8 mouse cellular contexts compared by ENCODE assay signal in the genomic region with DNA sequence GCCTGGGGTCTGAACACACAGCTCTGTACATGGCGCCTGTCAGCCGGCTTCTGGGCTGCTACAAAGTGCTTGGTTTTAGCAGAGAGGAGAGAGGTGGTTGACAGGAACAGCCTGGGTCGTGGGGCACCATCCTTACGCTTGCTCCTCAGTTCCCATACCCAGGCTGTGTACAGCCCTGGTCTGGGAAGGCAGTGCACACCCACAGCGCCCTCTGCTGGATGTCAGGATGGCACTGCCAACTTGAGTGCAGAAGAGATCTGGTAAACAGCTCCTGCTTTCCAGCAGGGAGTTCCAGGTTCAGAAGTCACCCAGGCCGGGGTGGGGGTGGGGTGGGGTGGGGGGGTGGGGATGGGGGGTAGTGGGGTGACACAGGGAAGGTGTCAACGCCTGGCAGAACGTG.
A peak's percentile ranks its signal among the peaks of the same experiment; 100 is the strongest.
DNase-seq lines count a peak whose midpoint lies in the region; ATAC-seq and TF ChIP-seq lines count a peak whose summit lies in the region.
"Had no signal": no experiment of that assay in that cellular context is flagged by ENCODE, and none has a peak within 500 bp of the region (broad histone marks: within the 10 kb centered on the region; RNA-seq: fewer than 3 reads in every experiment).

No protein-coding gene starts in this region.

- DNase-seq in adrenal gland, postnatal 14 days = peak; percentile 91
- peak; percentile 93 for DNase-seq in embryo, embryonic 10 days (ENCODE audit: low spot score)
- DNase-seq in gastrocnemius, postnatal 25 days = peak; percentile 55
- peak; percentile 87 to 92 for DNase-seq in left cerebral cortex, postnatal 25 days (ENCODE audit: low spot score in 2 of 2)
- peak; percentile 39 to 79 for DNase-seq in spleen, postnatal 4 days (ENCODE audit: low spot score in 2 of 2)

- no peaks in the 10 kb centered on the region for H3K4me1 ChIP-seq in intestine, postnatal 0 days (replicated peaks; ENCODE audit: control insufficient read depth, insufficient read depth, low read length)
- H3K4me1 ChIP-seq in midbrain, embryonic 16.5 days (ENCODE audit: control insufficient read depth, insufficient read depth, low read length) = no peaks in the 10 kb centered on the region

- TF ChIP-seq CTCF in intestine, postnatal 0 days (IDR thresholded peaks at IDR 0.05; ENCODE audit: low read depth) = peak; percentile 96

- H3K9ac ChIP-seq in intestine, postnatal 0 days (ENCODE audit: low read depth, low read length) = no peak overlapping the region
- H3K9ac ChIP-seq in midbrain, embryonic 16.5 days (ENCODE audit: low read depth, low read length) = no peak overlapping the region

- H3K27ac ChIP-seq in intestine, postnatal 0 days (ENCODE audit: low read depth, low read length) = no peak overlapping the region
- H3K27ac ChIP-seq in midbrain, embryonic 16.5 days (ENCODE audit: low read length) = no peak overlapping the region

- WGBS in intestine, postnatal 0 days = 10% methylated on average over 8 of the region's 8 CpGs
- 6% methylated on average over 7 of the region's 8 CpGs for WGBS in midbrain, embryonic 16.5 days

- no peaks in the 10 kb centered on the region for H3K36me3 ChIP-seq in intestine, postnatal 0 days (ENCODE audit: control insufficient read depth, insufficient read depth)
- no peaks in the 10 kb centered on the region for H3K36me3 ChIP-seq in midbrain, embryonic 16.5 days (ENCODE audit: control insufficient read depth, insufficient read depth, low read length)

- intact Hi-C loops in left cerebral cortex, postnatal 25 days (cut with DNase I) = loop anchor here (1.0 to 5.0 kb wide), 4 partner anchors 57 to 135 kb away; a partner anchor contains a TSS

- H3K4me2 ChIP-seq in intestine, postnatal 0 days (replicated peaks; ENCODE audit: low read depth) = no peak overlapping the region
- no peak overlapping the region for H3K4me2 ChIP-seq in midbrain, embryonic 16.5 days (ENCODE audit: low read length)

- no peaks in the 10 kb centered on the region for H3K27me3 ChIP-seq in intestine, postnatal 0 days (replicated peaks; ENCODE audit: control insufficient read depth, insufficient read depth, low read length)
- no peaks in the 10 kb centered on the region for H3K27me3 ChIP-seq in midbrain, embryonic 16.5 days (ENCODE audit: control insufficient read depth, insufficient read depth, low read depth, low read length)

- ATAC-seq in intestine, postnatal 0 days = peak; percentile 60
- ATAC-seq in midbrain, embryonic 16.5 days = peak; percentile 89

- H3K9me3 ChIP-seq in intestine, postnatal 0 days (ENCODE audit: control insufficient read depth) = no peaks in the 10 kb centered on the region
- H3K9me3 ChIP-seq in midbrain, embryonic 16.5 days (replicated peaks; ENCODE audit: control insufficient read depth, low read length, poor library complexity, severe bottlenecking) = no peaks in the 10 kb centered on the region

- no peak overlapping the region for H3K4me3 ChIP-seq in intestine, postnatal 0 days (ENCODE audit: low read depth, low read length)
- no peak overlapping the region for H3K4me3 ChIP-seq in midbrain, embryonic 16.5 days (ENCODE audit: low read depth, low read length)
- H3K4me3 ChIP-seq: myocyte had no signal
